ENCODE assay signal across 8 mouse cellular contexts in genomic region chr1:180265399-180265798, GRCm38 (mm10). TPM values are rescaled to one million over a fixed set of nuclear protein-coding genes. Genes with fewer than 3 reads are reported as not detected.
A peak's percentile ranks its signal among the peaks of the same experiment; 100 is the strongest.
DNase-seq lines count a peak whose midpoint lies in the region; ATAC-seq and TF ChIP-seq lines count a peak whose summit lies in the region.

No protein-coding gene starts in this region.

- H3K4me2 ChIP-seq in intestine, embryonic 14.5 days (ENCODE audit: low read length): peak overlapping the region; percentile 41
- H3K4me2 ChIP-seq in stomach, embryonic 14.5 days (replicated peaks; ENCODE audit: low read depth, low read length): peak overlapping the region; percentile 28

- WGBS in intestine, embryonic 14.5 days: 18% methylated on average over 7 of the region's 7 CpGs
- 13% methylated on average over 7 of the region's 7 CpGs for WGBS in stomach, embryonic 14.5 days

- H3K79me2 ChIP-seq in MEL (ENCODE audit: control insufficient read depth, insufficient read depth, low read length, poor library complexity): no peaks in the 10 kb centered on the region

- ATAC-seq in intestine, embryonic 14.5 days (replicated peaks; ENCODE audit: low FRiP score, low TSS enrichment, low read depth): no peak
- ATAC-seq in stomach, embryonic 14.5 days (ENCODE audit: insufficient number of reproducible peaks, insufficient read depth, low FRiP score, low read depth): no peak

- no peak for TF ChIP-seq CTCF in MEL (IDR thresholded peaks at IDR 0.05 in 2 of 3, conservative IDR thresholded peaks at IDR 0.05 in 1 of 3; ENCODE audit: control insufficient read depth in 1 of 3, insufficient read depth in 1 of 3, low read depth in 2 of 3, low read length in 3 of 3, poor library complexity in 1 of 3, severe bottlenecking in 1 of 3)

- TF ChIP-seq RAD21 in MEL (IDR thresholded peaks at IDR 0.05; ENCODE audit: low read depth, low read length): no peak

- peaks cover 0 to 44% of the 10 kb centered on the region in 2 experiments; a peak in 2 of 4 replicates for H3K36me3 ChIP-seq in MEL (ENCODE audit: control insufficient read depth in 1 of 2, insufficient read depth in 2 of 2, low read length in 2 of 2)
- H3K36me3 ChIP-seq in erythroblast, embryonic 14.5 days (ENCODE audit: control insufficient read depth): no peaks in the 10 kb centered on the region
- H3K36me3 ChIP-seq in intestine, embryonic 14.5 days (ENCODE audit: control insufficient read depth, insufficient read depth, low read length): no peaks in the 10 kb centered on the region
- H3K36me3 ChIP-seq in stomach, embryonic 14.5 days (ENCODE audit: control insufficient read depth, insufficient read depth, low read length): no peaks in the 10 kb centered on the region

- TF ChIP-seq POLR2A in MEL (IDR thresholded peaks at IDR 0.05; ENCODE audit: control insufficient read depth in 1 of 2, insufficient read depth in 1 of 2, low read depth in 1 of 2, low read length in 2 of 2, poor library complexity in 1 of 2): no peak

- no peaks in the 10 kb centered on the region for H3K9me3 ChIP-seq in MEL (replicated peaks; ENCODE audit: insufficient read depth, low read length)
- no peaks in the 10 kb centered on the region for H3K9me3 ChIP-seq in erythroblast, embryonic 14.5 days (ENCODE audit: control insufficient read depth, low read length)
- no peaks in the 10 kb centered on the region for H3K9me3 ChIP-seq in intestine, embryonic 14.5 days (ENCODE audit: control insufficient read depth, low read length)
- H3K9me3 ChIP-seq in stomach, embryonic 14.5 days (ENCODE audit: control insufficient read depth, low read depth, low read length): no peaks in the 10 kb centered on the region

- no peak for TF ChIP-seq EP300 in MEL (IDR thresholded peaks at IDR 0.05; ENCODE audit: low read depth in 1 of 2, low read length in 2 of 2)

- DNase-seq in A20 (ENCODE audit: low read depth, low spot score): peak; percentile 67
- DNase-seq in MEL (ENCODE audit: low read depth, low spot score): peak; percentile 76
- no peak for DNase-seq in intestine, embryonic 14.5 days (ENCODE audit: low spot score)
- peak; percentile 66 to 76 for DNase-seq in lung, adult 18-20 months
- no peak for DNase-seq in cerebellum, adult 11-12 months
- DNase-seq in layer of hippocampus, adult 11-12 months (ENCODE audit: low spot score): no peak

- H3K27me3 ChIP-seq in MEL (ENCODE audit: control insufficient read depth in 1 of 2, insufficient read depth in 2 of 2, low read length in 2 of 2): no peaks in the 10 kb centered on the region
- H3K27me3 ChIP-seq in erythroblast, embryonic 14.5 days (ENCODE audit: control insufficient read depth): peaks cover 15% of the 10 kb centered on the region
- H3K27me3 ChIP-seq in intestine, embryonic 14.5 days (replicated peaks; ENCODE audit: control insufficient read depth, insufficient read depth, low read length): no peaks in the 10 kb centered on the region
- H3K27me3 ChIP-seq in stomach, embryonic 14.5 days (ENCODE audit: control insufficient read depth, insufficient read depth, low read length): no peaks in the 10 kb centered on the region

- H3K4me3 ChIP-seq in MEL (ENCODE audit: control insufficient read depth in 1 of 2, insufficient read depth in 1 of 2, low read depth in 2 of 2, low read length in 2 of 2): peak overlapping the region; percentile 44 to 55
- H3K4me3 ChIP-seq in erythroblast, embryonic 14.5 days (replicated peaks): peak overlapping the region; percentile 42
- H3K4me3 ChIP-seq in intestine, embryonic 14.5 days (ENCODE audit: low read depth, low read length): 0 out of 2 replicates have a peak overlapping the region, but pooled peaks have one; percentile 13
- 0 out of 2 replicates have a peak overlapping the region, but pooled peaks have one; percentile 1 for H3K4me3 ChIP-seq in stomach, embryonic 14.5 days (ENCODE audit: low read depth, low read length)

- no peak overlapping the region for H3K27ac ChIP-seq in MEL (ENCODE audit: control insufficient read depth, low read depth, low read length)
- H3K27ac ChIP-seq in intestine, embryonic 14.5 days (ENCODE audit: low read depth): no peak overlapping the region
- H3K27ac ChIP-seq in stomach, embryonic 14.5 days (ENCODE audit: low read length): no peak overlapping the region

- peak overlapping the region; percentile 46 for H3K9ac ChIP-seq in MEL (ENCODE audit: control insufficient read depth, low read depth, low read length, poor library complexity, severe bottlenecking)
- H3K9ac ChIP-seq in intestine, embryonic 14.5 days (ENCODE audit: low read length): no peak overlapping the region
- no peak overlapping the region for H3K9ac ChIP-seq in stomach, embryonic 14.5 days (replicated peaks; ENCODE audit: low read depth, low read length)

- peaks cover 11 to 38% of the 10 kb centered on the region in 2 experiments for H3K4me1 ChIP-seq in MEL (ENCODE audit: control insufficient read depth in 1 of 2, insufficient read depth in 2 of 2, low read length in 2 of 2)
- peaks cover 56% of the 10 kb centered on the region for H3K4me1 ChIP-seq in erythroblast, embryonic 14.5 days (ENCODE audit: control insufficient read depth)
- peaks cover 9% of the 10 kb centered on the region; the same call in 1 of the 2 replicates for H3K4me1 ChIP-seq in intestine, embryonic 14.5 days (replicated peaks; ENCODE audit: control insufficient read depth, insufficient read depth, low read length)
- H3K4me1 ChIP-seq in stomach, embryonic 14.5 days (ENCODE audit: control insufficient read depth, insufficient read depth, low read length): peaks cover 7% of the 10 kb centered on the region; the same call in 1 of the 2 replicates

TF ChIP-seq in MEL, 35 proteins besides CTCF, POLR2A, EP300 and RAD21:
- TF ChIP-seq SIN3A (IDR thresholded peaks at IDR 0.05; ENCODE audit: low read length): 0 out of 2 replicates have a peak, but pooled peaks have one; percentile 7
- no peak for TF ChIP-seq POLR2AphosphoS2 (IDR thresholded peaks at IDR 0.05; ENCODE audit: low read length)
- TF ChIP-seq MYB (IDR thresholded peaks at IDR 0.05; ENCODE audit: low read depth, low read length): no peak

RNA-seq across cellular contexts. Expression of gene Psen2, which starts 2.2 kb away (rescaled TPM):
- 37.0 and 39.2 TPM in 2 replicates for total RNA-seq in MEL (2012; rRNA removed)
- polyA plus RNA-seq in MEL (2012; ENCODE audit: insufficient read depth in 1 of 2, insufficient read length in 2 of 2, low read depth in 1 of 2, low replicate concordance in 2 of 2, missing spikeins in 1 of 2): 10 to 100 TPM in 1 of 2 experiments, not detected in 1; 35.0 TPM
- 0.46 and 0.60 TPM in 2 replicates for polyA plus RNA-seq in erythroblast, embryonic 14.5 days (2012)
- polyA plus RNA-seq in intestine, embryonic 14.5 days (2014; fragmentation: Nextera tagmentation; extraction: Ambion mirVana): 13.9 and 15.6 TPM in 2 replicates
- polyA plus RNA-seq in stomach, embryonic 14.5 days (2014; fragmentation: Nextera tagmentation; extraction: Ambion mirVana): 13.5 and 17.4 TPM in 2 replicates

Comparison
In these comparisons a context has a peak if more than half of its experiments do, and no peak if none do; other contexts are left out.
1. DNase-seq: peak in A20 (single experiment), MEL (single experiment) and lung, adult 18-20 months (2 of 2); none in intestine, embryonic 14.5 days (single experiment), cerebellum, adult 11-12 months (single experiment) and layer of hippocampus, adult 11-12 months (single experiment).
2. Peak in every context shown above with its lines, with median percentiles within 50 percentile points of each other: H3K4me3 ChIP-seq.